Mouse (Mus musculus) skeletal muscle tissue, postnatal 0 days (tissue): ENCODE data around the gene Gm11437. TPM values are rescaled to one million over a fixed set of nuclear protein-coding genes. Genes with fewer than 3 reads are reported as not detected.

Experiments
- polyA plus RNA-seq: library from polyadenylated mRNA; unstranded; fragments of >200 nt; fragmentation: Nextera tagmentation; extraction: Ambion mirVana; gene quantifications from 2 replicates; pipeline ENCODE4 v1.2.1, GENCODE M21; 2015

The Gm11437 gene
- polyA plus RNA-seq = not detected in 2 replicates

DNA sequence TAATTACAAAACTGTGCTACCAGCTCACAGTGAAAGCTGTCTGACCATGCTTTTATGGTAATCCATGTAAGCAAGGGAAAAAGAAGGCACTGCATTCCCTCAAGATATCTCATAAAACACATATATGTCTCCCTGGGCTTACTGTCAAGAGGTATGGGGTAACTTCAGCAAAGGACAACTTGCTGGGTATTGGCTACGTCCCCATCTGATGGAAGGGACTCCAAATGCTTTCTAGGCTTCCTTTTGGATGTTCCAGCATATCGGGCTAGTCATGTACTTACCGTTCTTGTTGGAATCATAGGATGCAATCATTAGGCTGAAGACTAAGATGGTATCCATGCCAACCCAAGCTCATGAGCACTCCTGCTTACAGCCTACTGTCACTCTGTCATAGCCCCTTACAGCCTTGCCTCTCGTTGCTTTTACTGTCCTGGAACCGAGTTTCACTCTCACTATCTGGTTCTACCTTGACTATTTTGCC lies at the start of gene Gm11437:
Gene Gm11437 (minus strand): TSS at position 431 of the 481 bp plus-strand sequence.

DNA sequence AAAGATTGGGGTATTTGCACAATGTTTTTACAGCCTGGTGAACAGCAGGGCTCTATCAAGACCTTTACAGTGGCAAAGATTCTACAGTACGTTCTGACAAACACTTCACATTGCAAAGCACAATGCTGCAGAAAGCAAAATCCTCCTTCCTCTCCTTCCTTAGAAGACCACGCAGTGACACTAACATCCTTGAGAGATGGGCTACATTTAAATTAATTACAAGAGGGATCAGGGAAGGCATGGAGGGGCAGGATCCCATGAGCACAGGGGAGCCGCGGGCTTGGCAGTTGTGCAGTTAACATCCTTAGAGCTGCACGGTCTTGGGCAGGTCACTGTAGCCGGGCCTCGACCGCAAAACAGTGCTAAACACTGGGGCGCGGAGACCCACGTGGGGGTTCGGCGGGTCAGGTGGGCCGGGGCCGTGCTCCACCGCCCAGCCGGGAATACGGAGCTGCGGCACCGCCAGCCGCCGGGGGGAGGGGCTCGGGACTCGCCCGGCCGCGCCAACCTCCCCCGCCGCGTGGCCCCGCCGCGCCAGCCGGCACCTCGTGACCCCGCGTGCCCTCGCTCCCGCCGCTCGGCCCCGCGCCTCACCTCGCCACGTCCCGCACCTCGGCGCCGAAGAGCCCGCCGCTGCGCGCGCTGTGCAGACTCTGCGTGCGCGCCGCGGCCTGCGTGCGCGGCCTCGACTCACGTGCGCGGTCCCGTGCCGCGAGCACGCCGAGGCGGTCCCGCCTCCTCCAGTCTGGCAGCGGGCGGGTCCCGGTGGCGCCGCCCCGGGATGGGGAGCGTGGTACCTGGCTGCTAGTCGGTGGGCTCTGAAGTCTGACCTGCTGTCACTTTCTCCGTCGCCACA lies 38.1 kb downstream of the Gm11437 start, which contains the start of the genes Tada2a and Acaca:
Gene Tada2a (minus strand): TSS at position 658 of the 856 bp plus-strand sequence.
Gene Acaca (plus strand): TSS at position 730 of the 856 bp plus-strand sequence.

Other genes with a start within 250 kb of the Gm11437 start
- gene Ddx52, start 225.4 kb downstream of the Gm11437 start, polyA plus RNA-seq = 15.1 and 16.5 TPM in 2 replicates
- 9.1 and 10.6 TPM in 2 replicates for gene Synrg, start 203.0 kb downstream of the Gm11437 start, polyA plus RNA-seq
- gene Dusp14, start 98.2 kb downstream of the Gm11437 start, polyA plus RNA-seq = 2.6 and 5.8 TPM in 2 replicates
- gene Tada2a, start 37.9 kb downstream of the Gm11437 start, polyA plus RNA-seq = 10.1 and 11.3 TPM in 2 replicates
- 3.1 and 3.4 TPM in 2 replicates for gene Acaca, start 37.8 kb downstream of the Gm11437 start, polyA plus RNA-seq